In the genomic region with DNA sequence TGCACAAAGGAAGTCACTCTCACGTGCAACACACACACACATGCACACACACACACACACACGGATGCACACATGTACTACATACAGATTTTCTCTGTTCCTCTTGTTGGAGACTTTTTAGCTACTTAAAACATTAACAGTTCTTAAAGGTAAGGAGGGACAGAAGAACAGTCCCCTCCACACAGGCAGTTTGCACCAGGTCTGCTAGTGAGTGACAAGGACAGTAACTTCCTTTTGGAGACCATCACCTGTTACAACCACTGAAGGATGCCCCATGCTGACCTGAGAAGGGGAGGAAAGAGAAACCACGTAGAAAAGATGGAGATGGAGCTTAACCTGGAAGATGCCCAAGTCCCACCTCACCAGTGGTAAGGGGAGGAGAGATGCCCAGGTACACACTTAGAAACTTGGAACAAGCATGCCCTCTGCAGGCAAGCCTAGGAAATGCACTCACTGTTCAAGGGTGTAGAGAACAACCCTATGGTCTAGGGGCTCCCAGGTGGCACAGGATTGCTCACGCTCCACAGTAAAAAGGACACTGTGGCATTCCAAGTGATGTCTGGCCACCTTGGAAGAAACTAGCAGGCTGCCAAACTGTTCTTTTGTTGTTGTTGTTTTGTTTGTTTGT, we compare ENCODE assay signal across 8 mouse cellular contexts. TPM values are rescaled to one million over a fixed set of nuclear protein-coding genes. Genes with fewer than 3 reads are reported as not detected.
DNase-seq lines count a peak whose midpoint lies in the region; ATAC-seq and TF ChIP-seq lines count a peak whose summit lies in the region.

No protein-coding gene starts in this region.

- no peaks in the 10 kb centered on the region for H3K4me1 ChIP-seq in forebrain, embryonic 11.5 days (replicated peaks; ENCODE audit: control insufficient read depth, insufficient read depth, low read length)
- H3K4me1 ChIP-seq in hindbrain, embryonic 12.5 days: no peaks in the 10 kb centered on the region

- H3K27ac ChIP-seq in forebrain, embryonic 11.5 days (ENCODE audit: low read depth, low read length): no peak overlapping the region
- H3K27ac ChIP-seq in hindbrain, embryonic 12.5 days: no peak overlapping the region

- H3K36me3 ChIP-seq in forebrain, embryonic 11.5 days (ENCODE audit: control insufficient read depth, insufficient read depth, low read length): no peaks in the 10 kb centered on the region
- no peaks in the 10 kb centered on the region for H3K36me3 ChIP-seq in hindbrain, embryonic 12.5 days

- ATAC-seq in forebrain, embryonic 11.5 days (replicated peaks; ENCODE audit: low FRiP score): peak; percentile 78
- ATAC-seq in hindbrain, embryonic 12.5 days (ENCODE audit: low FRiP score): peak; percentile 84

- no peak overlapping the region for H3K4me3 ChIP-seq in forebrain, embryonic 11.5 days (ENCODE audit: low read depth, low read length)
- no peak overlapping the region for H3K4me3 ChIP-seq in hindbrain, embryonic 12.5 days

- peak; percentile 73 for DNase-seq in ES-CJ7 (ENCODE audit: low read depth, low spot score)
- peak; percentile 83 for DNase-seq in brain, embryonic 14.5 days (ENCODE audit: low read depth)
- peak; percentile 86 for DNase-seq in forebrain, embryonic 11.5 days (ENCODE audit: low spot score)
- peak; percentile 53 for DNase-seq in layer of hippocampus, adult 9-11 months
- DNase-seq in lung, postnatal 14 days: peak; percentile 79
- DNase-seq in retina, embryonic 14.5 days (ENCODE audit: low spot score): peak; percentile 89
- DNase-seq in thymus, postnatal 4 days: peak; percentile 91

- peak; percentile 86 for TF ChIP-seq CTCF in brain, embryonic 14.5 days (IDR thresholded peaks at IDR 0.05; ENCODE audit: borderline replicate concordance, extremely low read depth, insufficient read depth, insufficient read length)

- no peak for TF ChIP-seq POLR2A in brain, embryonic 14.5 days (IDR thresholded peaks at IDR 0.05; ENCODE audit: borderline replicate concordance, extremely low read depth, insufficient read depth, insufficient read length, poor library complexity, severe bottlenecking)

- WGBS in forebrain, embryonic 11.5 days: 59% methylated on average over 4 of the region's 4 CpGs
- WGBS in hindbrain, embryonic 12.5 days: 51% methylated on average over 4 of the region's 4 CpGs

- no peaks in the 10 kb centered on the region for H3K9me3 ChIP-seq in forebrain, embryonic 11.5 days (ENCODE audit: control insufficient read depth, low read length)
- H3K9me3 ChIP-seq in hindbrain, embryonic 12.5 days (replicated peaks): no peaks in the 10 kb centered on the region

- no peak overlapping the region for H3K9ac ChIP-seq in forebrain, embryonic 11.5 days (ENCODE audit: low read length)
- no peak overlapping the region for H3K9ac ChIP-seq in hindbrain, embryonic 12.5 days

- no peak overlapping the region for H3K4me2 ChIP-seq in forebrain, embryonic 11.5 days (ENCODE audit: low read depth, low read length, severe bottlenecking)
- H3K4me2 ChIP-seq in hindbrain, embryonic 12.5 days (replicated peaks): no peak overlapping the region

- no peaks in the 10 kb centered on the region for H3K27me3 ChIP-seq in forebrain, embryonic 11.5 days (ENCODE audit: control insufficient read depth, insufficient read depth, low read length)
- H3K27me3 ChIP-seq in hindbrain, embryonic 12.5 days: no peaks in the 10 kb centered on the region

RNA-seq across cellular contexts. Expression of a gene that starts 39.2 kb away (rescaled TPM):
- polyA plus RNA-seq in brain, embryonic 14.5 days (2012; rRNA removed): 9.7 and 16.1 TPM in 2 replicates
- 6.6 and 6.7 TPM in 2 replicates for polyA plus RNA-seq in forebrain, embryonic 11.5 days (2014; fragmentation: Nextera tagmentation; extraction: Ambion mirVana)
- polyA plus RNA-seq in hindbrain, embryonic 12.5 days (2016; fragmentation: Nextera tagmentation; extraction: Ambion mirVana): 11.0 and 11.9 TPM in 2 replicates
